Mouse (Mus musculus) liver, embryonic 16.5 days (tissue): ENCODE data around the gene Prss48. TPM values are rescaled to one million over a fixed set of nuclear protein-coding genes. Genes with fewer than 3 reads are reported as not detected.

Source experiments
- ATAC-seq: fragments of 200-750 bp; cut with Nextera tagmentation; 2 replicates; pipeline ENCODE4 v1.8.0; 2017; ENCODE audit warnings: low read depth, mild to moderate bottlenecking, moderate number of reproducible peaks, moderate library complexity
- H3K27ac ChIP-seq: fragments of 300-500 bp; sonication (generic); 2 replicates; pipeline ENCODE4 v1.5.1; 2014; ENCODE audit warnings: mild to moderate bottlenecking, low read length
- H3K27me3 ChIP-seq: fragments of 300-500 bp; sonication (generic); 2 replicates; pipeline ENCODE4 v1.6.1; 2014; ENCODE audit warnings: low read depth, low read length, mixed read lengths; ENCODE audit not compliant: control insufficient read depth, insufficient read depth
- H3K36me3 ChIP-seq: fragments of 300-500 bp; sonication (generic); 2 replicates; pipeline ENCODE4 v1.6.1; 2014; ENCODE audit warnings: mild to moderate bottlenecking; ENCODE audit not compliant: control insufficient read depth, insufficient read depth
- H3K4me1 ChIP-seq: fragments of 300-500 bp; sonication (generic); 2 replicates; pipeline ENCODE4 v1.6.1; 2014; ENCODE audit warnings: low read depth, low read length, mixed read lengths; ENCODE audit not compliant: control insufficient read depth
- H3K4me2 ChIP-seq: fragments of 300-500 bp; sonication (generic); 2 replicates; pipeline ENCODE4 v1.6.1; 2014; ENCODE audit warnings: low read depth, low read length, mixed read lengths
- H3K4me3 ChIP-seq: fragments of 300-500 bp; sonication (generic); 2 replicates; pipeline ENCODE4 v1.5.1; 2014; ENCODE audit warnings: low read depth, mild to moderate bottlenecking, low read length
- H3K9ac ChIP-seq: fragments of 300-500 bp; sonication (generic); 2 replicates; pipeline ENCODE4 v1.6.1; 2014; ENCODE audit warnings: low read depth, low read length
- H3K9me3 ChIP-seq: fragments of 300-500 bp; sonication (generic); replicated peaks from 2 replicates; pipeline ENCODE4 v1.6.1; 2016; ENCODE audit warnings: low read length; ENCODE audit not compliant: control insufficient read depth
- WGBS: fragments of 180-500 bp; shearing (Covaris S2); extraction: QIAGEN DNeasy Blood & Tissue Kit; methylation state at CpG from one replicate; pipeline ENCODE4 v1.1.7; 2014; ENCODE audit not compliant: insufficient replicate concordance; 5-methylcytosine and 5-hydroxymethylcytosine counted together
- polyA plus RNA-seq: library from polyadenylated mRNA; unstranded; fragments of >200 nt; fragmentation: Nextera tagmentation; extraction: Ambion mirVana; gene quantifications from 2 replicates; pipeline ENCODE4 v1.2.1, GENCODE M21; 2015

The Prss48 gene
- not detected in 2 replicates for polyA plus RNA-seq

GRCm38 (mm10) chr3:86002423-86002822 lies at the start of gene Prss48:
Gene Prss48 (minus strand): TSS chr3:86002491.
- no peaks in the 10 kb centered on the region for H3K36me3 ChIP-seq
- H3K9ac ChIP-seq = no peak within 1 kb of the TSS
- H3K27me3 ChIP-seq = no peaks in the 10 kb centered on the region
- WGBS = 82% methylated on average over 17 of the region's 17 CpGs
- peak within 1 kb of the TSS; percentile 13; the same call in 1 of the 2 replicates for H3K27ac ChIP-seq
- no peak for ATAC-seq
- no peaks in the 10 kb centered on the region for H3K9me3 ChIP-seq
- H3K4me2 ChIP-seq = no peak within 1 kb of the TSS
- no peak within 1 kb of the TSS for H3K4me3 ChIP-seq
- peaks cover 10% of the 10 kb centered on the region for H3K4me1 ChIP-seq

DNA sequence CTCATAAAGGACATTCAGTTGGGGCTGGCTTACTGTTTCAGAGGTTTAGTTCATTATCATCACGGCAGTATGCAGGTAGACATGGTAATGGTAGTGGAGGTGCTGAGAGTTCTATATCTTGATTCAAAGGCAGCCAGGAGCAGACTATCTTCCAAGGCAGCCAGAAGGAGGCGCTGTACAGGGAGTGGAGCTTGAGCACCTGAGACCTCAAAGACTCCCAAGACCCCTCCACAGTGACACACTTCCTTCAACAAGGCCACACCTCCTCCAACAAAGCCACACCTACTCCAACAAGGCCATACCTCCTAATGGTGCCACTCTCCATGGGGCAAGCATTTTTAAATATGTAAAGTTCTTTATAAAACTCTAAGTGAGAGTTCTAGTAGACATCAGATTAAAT lies 46.8 kb upstream of the Prss48 start:
- H3K27ac ChIP-seq = no peak overlapping the region
- H3K27me3 ChIP-seq = no peaks in the 10 kb centered on the region
- no peak for ATAC-seq
- peaks cover 6% of the 10 kb centered on the region; the same call in 1 of the 2 replicates for H3K36me3 ChIP-seq
- H3K9me3 ChIP-seq = no peaks in the 10 kb centered on the region
- WGBS = 68% methylated on average over 2 of the region's 2 CpGs
- no peak overlapping the region for H3K4me3 ChIP-seq
- no peak overlapping the region for H3K4me2 ChIP-seq
- H3K4me1 ChIP-seq = no peaks in the 10 kb centered on the region
- no peak overlapping the region for H3K9ac ChIP-seq

DNA sequence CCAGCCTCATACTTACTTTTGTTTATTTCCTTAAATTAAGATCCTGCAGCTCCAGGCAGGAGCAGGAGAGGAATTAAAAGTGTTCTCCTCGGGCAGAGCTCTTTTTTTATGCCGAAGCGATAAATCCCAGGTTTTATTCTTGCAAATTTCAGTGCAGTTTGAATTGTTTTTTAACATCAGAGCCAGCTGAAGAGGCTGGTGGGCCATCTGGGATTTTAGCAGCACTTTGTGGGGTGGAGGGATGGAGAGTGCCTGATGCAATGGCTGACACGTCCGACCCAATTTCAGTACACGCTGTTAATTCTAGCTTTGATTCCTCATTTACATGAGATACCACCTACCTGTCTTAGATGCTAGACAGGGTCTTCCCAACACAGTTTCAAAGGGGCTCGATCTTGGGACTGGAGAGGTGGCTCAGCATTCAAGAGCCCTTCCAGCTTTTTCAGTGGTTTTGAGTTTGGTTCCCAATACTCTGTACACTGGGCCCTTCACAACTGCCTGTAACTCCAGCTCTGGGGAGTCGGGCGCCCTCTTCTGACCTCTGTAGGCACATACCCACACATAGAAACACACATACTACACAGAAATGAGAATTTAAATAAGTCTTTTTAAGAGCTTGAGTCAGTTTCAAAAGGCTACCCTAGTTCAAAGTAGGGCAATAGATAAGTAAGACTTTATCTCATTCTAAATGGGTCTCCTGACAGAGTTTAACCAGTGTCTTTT lies 45.6 kb upstream of the Prss48 start:
- H3K27ac ChIP-seq = no peak overlapping the region
- H3K4me1 ChIP-seq = no peaks in the 10 kb centered on the region
- peaks cover 9% of the 10 kb centered on the region; the same call in 1 of the 2 replicates for H3K36me3 ChIP-seq
- no peaks in the 10 kb centered on the region for H3K27me3 ChIP-seq
- H3K9me3 ChIP-seq = no peaks in the 10 kb centered on the region
- ATAC-seq = no peak
- no peak overlapping the region for H3K4me3 ChIP-seq
- no peak overlapping the region for H3K9ac ChIP-seq
- 83% methylated on average over 9 of the region's 9 CpGs for WGBS
- no peak overlapping the region for H3K4me2 ChIP-seq

DNA sequence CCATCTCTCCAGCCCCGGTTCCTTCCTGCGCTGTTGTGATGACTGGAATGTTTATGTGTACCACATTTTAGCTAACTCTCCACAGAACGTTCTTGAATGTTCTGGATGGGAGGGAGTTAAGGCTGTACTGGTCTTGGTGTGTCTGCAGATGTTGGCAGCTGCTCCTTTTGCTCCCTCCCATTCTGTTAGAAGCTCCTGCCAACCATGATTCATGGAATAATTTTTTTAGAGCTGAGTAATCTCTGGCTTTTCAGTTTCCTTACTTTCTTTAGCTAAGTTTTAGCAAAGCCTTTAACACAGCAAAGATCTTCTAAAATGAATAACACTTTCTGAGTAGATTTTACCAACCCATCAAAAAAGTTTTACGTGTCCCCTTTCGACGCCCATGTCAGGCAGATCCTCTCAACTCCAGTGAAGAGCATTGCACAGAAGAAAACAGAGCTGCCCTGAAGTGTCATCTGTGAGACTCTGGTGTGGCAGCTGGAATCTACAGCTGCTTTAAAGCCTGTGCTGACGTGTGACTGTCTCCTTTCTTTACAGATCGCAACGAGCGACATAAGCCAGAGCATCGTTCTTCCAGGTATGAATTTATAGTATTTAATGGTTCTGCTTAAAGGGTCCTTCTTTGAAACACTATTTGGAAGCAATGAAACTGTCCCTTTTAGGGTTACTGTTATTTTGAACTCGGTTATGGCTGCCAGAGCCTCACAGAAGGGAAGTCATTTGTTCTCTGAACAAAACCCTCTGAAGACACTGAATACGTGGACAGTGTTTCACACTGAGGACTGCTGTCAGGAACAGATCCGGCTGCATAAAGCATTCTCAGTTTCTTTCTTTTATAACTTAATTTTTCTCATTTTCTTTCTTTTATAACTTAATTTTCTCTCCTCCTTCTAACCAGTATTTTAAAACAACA lies 38.3 kb upstream of the Prss48 start:
- Histone ChIP-seq H3K4me3 (no peak overlapping the region), H3K27ac (no peak overlapping the region)
- no peak for ATAC-seq

GRCm38 (mm10) chr3:86038648-86039047 lies 36.4 kb upstream of the Prss48 start:
- ATAC-seq = no peak
- H3K4me2 ChIP-seq = no peak overlapping the region
- no peak overlapping the region for H3K9ac ChIP-seq
- H3K27me3 ChIP-seq = no peaks in the 10 kb centered on the region
- WGBS = 53% methylated on average over 3 of the region's 3 CpGs
- no peaks in the 10 kb centered on the region for H3K9me3 ChIP-seq
- H3K4me1 ChIP-seq = no peaks in the 10 kb centered on the region
- H3K27ac ChIP-seq = no peak overlapping the region
- no peak overlapping the region for H3K4me3 ChIP-seq
- peaks cover 6% of the 10 kb centered on the region; the same call in 1 of the 2 replicates for H3K36me3 ChIP-seq

More for the DNA sequence above, 38.3 kb upstream of the Prss48 start:
- no peaks in the 10 kb centered on the region for H3K27me3 ChIP-seq
- H3K9ac ChIP-seq = no peak overlapping the region
- H3K4me2 ChIP-seq = no peak overlapping the region
- WGBS = 63% methylated on average over 14 of the region's 14 CpGs
- H3K36me3 ChIP-seq = peaks cover 6% of the 10 kb centered on the region; the same call in 1 of the 2 replicates
- H3K9me3 ChIP-seq = no peaks in the 10 kb centered on the region
- H3K4me1 ChIP-seq = no peaks in the 10 kb centered on the region

DNA sequence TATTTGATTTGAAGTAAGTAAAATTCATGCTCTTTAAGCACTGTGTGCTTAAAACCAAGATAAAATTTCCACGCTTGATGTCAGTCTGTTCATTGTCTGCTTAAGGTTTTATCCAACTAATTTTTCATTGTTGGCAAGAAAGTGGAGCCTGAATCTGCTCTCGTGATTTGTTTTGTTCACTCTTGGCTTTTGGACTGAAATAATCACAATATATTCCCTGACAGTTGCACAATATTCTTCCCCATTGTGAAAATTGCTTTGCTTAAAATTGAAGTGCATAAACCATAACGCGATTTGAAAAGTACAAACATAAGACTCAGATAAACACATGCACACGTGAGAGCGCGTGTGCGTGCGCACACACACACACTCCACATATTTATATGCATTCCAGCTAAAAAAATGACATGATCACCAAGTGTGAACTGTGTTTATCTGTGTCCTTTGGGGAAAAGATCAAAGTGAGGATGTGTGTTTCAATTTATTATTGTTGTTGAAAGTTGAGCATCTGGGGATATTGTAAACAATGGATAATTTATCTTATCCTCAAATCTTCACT lies 35.7 kb upstream of the Prss48 start:
- Histone ChIP-seq H3K9me3 (no peaks in the 10 kb centered on the region), H3K9ac (no peak overlapping the region), H3K27me3 (no peaks in the 10 kb centered on the region), H3K27ac (no peak overlapping the region), H3K4me3 (no peak overlapping the region), H3K36me3 (peaks cover 4% of the 10 kb centered on the region; the same call in 1 of the 2 replicates), H3K4me1 (no peaks in the 10 kb centered on the region), H3K4me2 (no peak overlapping the region)
- no peak for ATAC-seq
- 83% methylated on average over 9 of the region's 9 CpGs for WGBS

GRCm38 (mm10) chr3:86033455-86034090 lies 31.3 kb upstream of the Prss48 start:
- Histone ChIP-seq H3K27ac (no peak overlapping the region), H3K9me3 (no peaks in the 10 kb centered on the region), H3K4me2 (no peak overlapping the region), H3K4me1 (no peaks in the 10 kb centered on the region), H3K9ac (no peak overlapping the region), H3K36me3 (no peaks in the 10 kb centered on the region), H3K27me3 (no peaks in the 10 kb centered on the region), H3K4me3 (no peak overlapping the region)
- no peak for ATAC-seq
- WGBS = 60% methylated on average over 9 of the region's 9 CpGs

DNA sequence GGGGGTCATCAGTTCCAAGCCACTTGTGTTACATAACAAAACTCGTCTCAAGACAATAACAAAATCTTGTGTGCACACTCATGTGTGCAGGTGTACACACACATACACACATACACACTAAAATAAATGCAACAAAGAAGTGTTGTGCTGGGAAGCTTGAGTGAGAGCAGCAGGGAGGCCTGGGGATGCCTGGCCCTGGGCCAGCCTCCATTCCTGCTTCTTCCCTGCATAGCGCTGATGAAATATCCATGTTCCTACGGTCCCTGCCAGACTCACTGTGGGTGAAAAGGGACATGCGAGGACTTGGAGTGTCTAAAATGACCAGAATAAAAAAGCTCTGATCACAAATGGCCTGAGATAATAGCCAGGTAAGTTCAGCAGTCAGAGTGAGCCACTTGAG lies 28.3 kb upstream of the Prss48 start:
- no peak for ATAC-seq
- no peak overlapping the region for H3K9ac ChIP-seq

More for the DNA sequence above, 28.3 kb upstream of the Prss48 start:
- Histone ChIP-seq H3K27me3 (no peaks in the 10 kb centered on the region), H3K36me3 (no peaks in the 10 kb centered on the region), H3K4me2 (no peak overlapping the region), H3K27ac (no peak overlapping the region), H3K4me3 (no peak overlapping the region), H3K4me1 (no peaks in the 10 kb centered on the region), H3K9me3 (no peaks in the 10 kb centered on the region)
- 68% methylated on average over 4 of the region's 4 CpGs for WGBS
